ENCODE assay signal across 8 mouse cellular contexts in the genomic region with DNA sequence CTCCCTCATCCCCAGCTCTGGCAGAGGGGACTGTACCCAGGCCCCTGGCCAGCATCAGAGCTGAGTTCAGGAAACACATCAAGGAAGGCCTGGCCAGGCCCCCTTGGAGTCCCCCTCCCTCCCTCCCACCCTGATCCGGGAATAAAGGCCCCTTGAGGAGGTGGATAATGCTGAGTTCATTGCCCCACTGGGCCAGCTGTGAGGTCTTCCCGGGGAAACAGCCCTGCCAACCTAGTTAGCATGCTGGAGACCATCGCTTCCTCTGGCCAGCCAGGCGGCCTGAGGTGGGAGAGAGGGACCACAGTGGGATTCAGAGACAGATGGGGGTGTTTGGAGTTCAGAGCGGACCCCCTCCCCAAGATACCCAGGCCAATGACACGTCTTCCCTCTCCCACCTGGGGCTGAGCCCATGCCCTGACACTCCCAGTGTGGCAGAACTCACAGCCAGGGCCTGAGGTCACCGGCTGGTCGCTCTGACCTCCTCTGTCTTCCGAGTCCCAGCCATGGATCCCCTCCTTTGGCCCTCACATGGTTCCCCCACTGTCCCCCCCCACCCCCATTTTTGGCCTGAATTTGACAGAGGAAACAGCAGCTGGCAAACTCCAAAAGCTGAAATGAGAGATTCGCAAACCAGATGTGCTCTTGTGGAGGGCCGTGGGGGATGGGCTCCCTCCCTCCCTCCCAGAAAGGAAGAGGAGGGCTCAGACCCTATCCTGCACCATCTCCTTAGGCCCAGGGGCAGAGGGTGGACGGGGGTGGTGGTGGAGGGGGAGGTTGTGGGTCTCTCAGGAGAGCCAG. TPM values are rescaled to one million over a fixed set of nuclear protein-coding genes. Genes with fewer than 3 reads are reported as not detected.
A peak's percentile ranks its signal among the peaks of the same experiment; 100 is the strongest.
DNase-seq lines count a peak whose midpoint lies in the region; ATAC-seq lines count a peak whose summit lies in the region.

No protein-coding gene starts in this region.

- peaks cover 4% of the 10 kb centered on the region; the same call in 1 of the 2 replicates for H3K27me3 ChIP-seq in kidney, embryonic 15.5 days
- H3K27me3 ChIP-seq in embryonic facial prominence, embryonic 10.5 days (replicated peaks; ENCODE audit: low read depth, poor library complexity, severe bottlenecking) = 0 out of 2 replicates have a peak, but pooled peaks cover 4% of the 10 kb centered on the region
- H3K27me3 ChIP-seq in hindbrain, embryonic 11.5 days (ENCODE audit: control insufficient read depth, insufficient read depth, low read length) = no peaks in the 10 kb centered on the region
- H3K27me3 ChIP-seq in midbrain, embryonic 13.5 days = no peaks in the 10 kb centered on the region

- peak overlapping the region; percentile 90 for H3K27ac ChIP-seq in kidney, embryonic 15.5 days
- peak overlapping the region; percentile 89 for H3K27ac ChIP-seq in embryonic facial prominence, embryonic 10.5 days (replicated peaks)
- 0 out of 2 replicates have a peak overlapping the region, but pooled peaks have one; percentile 27 for H3K27ac ChIP-seq in hindbrain, embryonic 11.5 days (ENCODE audit: low read depth, low read length)
- H3K27ac ChIP-seq in midbrain, embryonic 13.5 days = peak overlapping the region; percentile 30; the same call in 1 of the 2 replicates

- H3K9ac ChIP-seq in kidney, embryonic 15.5 days = 0 out of 2 replicates have a peak overlapping the region, but pooled peaks have one; percentile 10
- no peak overlapping the region; the same call in 1 of the 2 replicates for H3K9ac ChIP-seq in hindbrain, embryonic 11.5 days (ENCODE audit: low read depth, low read length)
- peak overlapping the region; percentile 29 for H3K9ac ChIP-seq in midbrain, embryonic 13.5 days (replicated peaks)

- peaks cover 26% of the 10 kb centered on the region for H3K36me3 ChIP-seq in kidney, embryonic 15.5 days
- H3K36me3 ChIP-seq in embryonic facial prominence, embryonic 10.5 days (replicated peaks) = peaks cover 47% of the 10 kb centered on the region
- H3K36me3 ChIP-seq in hindbrain, embryonic 11.5 days (ENCODE audit: control insufficient read depth, insufficient read depth, low read length) = 0 out of 2 replicates have a peak, but pooled peaks cover 3% of the 10 kb centered on the region
- peaks cover 44% of the 10 kb centered on the region for H3K36me3 ChIP-seq in midbrain, embryonic 13.5 days

- no peak overlapping the region for H3K4me3 ChIP-seq in kidney, embryonic 15.5 days (replicated peaks)
- peak overlapping the region; percentile 91 for H3K4me3 ChIP-seq in embryonic facial prominence, embryonic 10.5 days
- no peak overlapping the region for H3K4me3 ChIP-seq in hindbrain, embryonic 11.5 days (ENCODE audit: low read depth, low read length)
- no peak overlapping the region for H3K4me3 ChIP-seq in midbrain, embryonic 13.5 days (replicated peaks)

- no peaks in the 10 kb centered on the region for H3K9me3 ChIP-seq in kidney, embryonic 15.5 days (replicated peaks)
- H3K9me3 ChIP-seq in embryonic facial prominence, embryonic 10.5 days = no peaks in the 10 kb centered on the region
- H3K9me3 ChIP-seq in hindbrain, embryonic 11.5 days (ENCODE audit: control insufficient read depth, low read length) = no peaks in the 10 kb centered on the region
- no peaks in the 10 kb centered on the region for H3K9me3 ChIP-seq in midbrain, embryonic 13.5 days

- no peak for DNase-seq in kidney, adult 11 months
- peak; percentile 80 for DNase-seq in embryonic facial prominence, embryonic 10.5 days (ENCODE audit: low spot score)
- DNase-seq in hindbrain, embryonic 11.5 days (ENCODE audit: low spot score) = no peak
- DNase-seq in spleen, postnatal 10 days (ENCODE audit: low spot score in 2 of 2) = no peak
- DNase-seq in right cerebral cortex, postnatal 4 days = no peak
- DNase-seq in frontal cortex, postnatal 10 days (ENCODE audit: low spot score in 2 of 2) = no peak

- WGBS in kidney, embryonic 15.5 days = 31% methylated on average over 12 of the region's 12 CpGs
- 16% methylated on average over 12 of the region's 12 CpGs for WGBS in embryonic facial prominence, embryonic 10.5 days
- WGBS in hindbrain, embryonic 11.5 days = 17% methylated on average over 12 of the region's 12 CpGs
- 24% methylated on average over 12 of the region's 12 CpGs for WGBS in midbrain, embryonic 13.5 days

- peaks cover 64% of the 10 kb centered on the region for H3K4me1 ChIP-seq in kidney, embryonic 15.5 days
- H3K4me1 ChIP-seq in embryonic facial prominence, embryonic 10.5 days = peaks cover 89% of the 10 kb centered on the region
- peaks cover 15% of the 10 kb centered on the region for H3K4me1 ChIP-seq in hindbrain, embryonic 11.5 days (replicated peaks; ENCODE audit: control insufficient read depth, insufficient read depth, low read length)
- H3K4me1 ChIP-seq in midbrain, embryonic 13.5 days (replicated peaks) = peaks cover 58% of the 10 kb centered on the region

- peak overlapping the region; percentile 35 for H3K4me2 ChIP-seq in kidney, embryonic 15.5 days
- no peak overlapping the region for H3K4me2 ChIP-seq in hindbrain, embryonic 11.5 days (replicated peaks; ENCODE audit: low read depth, low read length)
- H3K4me2 ChIP-seq in midbrain, embryonic 13.5 days (replicated peaks) = peak overlapping the region; percentile 15; the same call in 1 of the 2 replicates

- ATAC-seq in kidney, embryonic 15.5 days (replicated peaks; ENCODE audit: low FRiP score) = 0 out of 2 replicates have a peak, but pooled peaks have one; percentile 7
- ATAC-seq in hindbrain, embryonic 11.5 days (ENCODE audit: low FRiP score) = peak; percentile 31; the same call in 1 of the 2 replicates
- peak; percentile 31; the same call in 1 of the 2 replicates for ATAC-seq in midbrain, embryonic 13.5 days

RNA-seq across cellular contexts. Expression of gene Lrp1, which starts 6.5 kb away (rescaled TPM):
- 52.4 and 65.0 TPM in 2 replicates for polyA plus RNA-seq in kidney, embryonic 15.5 days (2015; fragmentation: Nextera tagmentation; extraction: Ambion mirVana)
- polyA plus RNA-seq in embryonic facial prominence, embryonic 10.5 days (2016; fragmentation: Nextera tagmentation; extraction: Ambion mirVana) = 66.6 and 70.6 TPM in 2 replicates
- polyA plus RNA-seq in hindbrain, embryonic 11.5 days (2014; fragmentation: Nextera tagmentation; extraction: Ambion mirVana) = 66.3 and 67.1 TPM in 2 replicates
- 98.2 and 99.4 TPM in 2 replicates for polyA plus RNA-seq in midbrain, embryonic 13.5 days (2015; fragmentation: Nextera tagmentation; extraction: Ambion mirVana)

RNA-seq across cellular contexts. Expression of gene Stat6, which starts 28.4 kb away (rescaled TPM):
- polyA plus RNA-seq in kidney, embryonic 15.5 days (2015; fragmentation: Nextera tagmentation; extraction: Ambion mirVana) = 26.5 and 27.2 TPM in 2 replicates
- 10.4 and 11.5 TPM in 2 replicates for polyA plus RNA-seq in embryonic facial prominence, embryonic 10.5 days (2016; fragmentation: Nextera tagmentation; extraction: Ambion mirVana)
- 6.0 and 6.9 TPM in 2 replicates for polyA plus RNA-seq in hindbrain, embryonic 11.5 days (2014; fragmentation: Nextera tagmentation; extraction: Ambion mirVana)
- polyA plus RNA-seq in midbrain, embryonic 13.5 days (2015; fragmentation: Nextera tagmentation; extraction: Ambion mirVana) = 3.8 and 4.3 TPM in 2 replicates

RNA-seq across cellular contexts. Expression of gene Nemp1, which starts 52.3 kb away (rescaled TPM):
- 10.9 TPM in 2 replicates for polyA plus RNA-seq in kidney, embryonic 15.5 days (2015; fragmentation: Nextera tagmentation; extraction: Ambion mirVana)
- polyA plus RNA-seq in embryonic facial prominence, embryonic 10.5 days (2016; fragmentation: Nextera tagmentation; extraction: Ambion mirVana) = 10.0 and 10.7 TPM in 2 replicates
- polyA plus RNA-seq in hindbrain, embryonic 11.5 days (2014; fragmentation: Nextera tagmentation; extraction: Ambion mirVana) = 8.6 and 9.3 TPM in 2 replicates
- polyA plus RNA-seq in midbrain, embryonic 13.5 days (2015; fragmentation: Nextera tagmentation; extraction: Ambion mirVana) = 4.6 and 4.8 TPM in 2 replicates

RNA-seq across cellular contexts. Expression of gene Nab2, which starts 53.9 kb away (rescaled TPM):
- 27.1 and 30.8 TPM in 2 replicates for polyA plus RNA-seq in kidney, embryonic 15.5 days (2015; fragmentation: Nextera tagmentation; extraction: Ambion mirVana)
- 11.6 and 12.1 TPM in 2 replicates for polyA plus RNA-seq in embryonic facial prominence, embryonic 10.5 days (2016; fragmentation: Nextera tagmentation; extraction: Ambion mirVana)
- polyA plus RNA-seq in hindbrain, embryonic 11.5 days (2014; fragmentation: Nextera tagmentation; extraction: Ambion mirVana) = 4.3 and 4.9 TPM in 2 replicates
- 1.2 and 1.8 TPM in 2 replicates for polyA plus RNA-seq in midbrain, embryonic 13.5 days (2015; fragmentation: Nextera tagmentation; extraction: Ambion mirVana)

Comparison
In these comparisons a context has a peak if more than half of its experiments do, and no peak if none do; other contexts are left out.
1. H3K27ac ChIP-seq: peak in every context shown above with its lines; median percentile 90 in kidney, embryonic 15.5 days; 89 in embryonic facial prominence, embryonic 10.5 days; 30 in midbrain, embryonic 13.5 days; 27 in hindbrain, embryonic 11.5 days.